Mouse (Mus musculus): ENCODE measurements around the gene Wbp2.

- TF ChIP-seq CTCF (IDR thresholded peaks at IDR 0.05; ENCODE audit: control insufficient read depth, insufficient read depth, insufficient replicate concordance, low read depth, low read length) (no peak), POLR2A (IDR thresholded peaks at IDR 0.05; ENCODE audit: control insufficient read depth, low read depth, low read length) (no peak)
Measured at GRCm38 (mm10) chr11:116040593-116040992, 46.2 kb downstream of the Wbp2 start.

Data from testis, adult 2 months (tissue).